ENCODE assay signal across 31 mouse cellular contexts in genomic region chr3:44819376-44819775, GRCm38 (mm10).
"Had no signal": no experiment of that assay in that cellular context is flagged by ENCODE, and none has a peak within 500 bp of the region (broad histone marks: within the 10 kb centered on the region; RNA-seq: fewer than 3 reads in every experiment).

No protein-coding gene starts in this region.

- H3K4me3 ChIP-seq: heart, embryonic 10.5 days; heart, embryonic 12.5 days; heart, embryonic 13.5 days; heart, embryonic 15.5 days; hindbrain, embryonic 10.5 days; hindbrain, embryonic 13.5 days; hindbrain, embryonic 15.5 days; kidney, embryonic 15.5 days; layer of hippocampus, adult 2 months; left cerebral cortex, adult 2 months had no signal

- DNase-seq: heart, postnatal 10 days; heart, postnatal 14 days; heart, postnatal 36 days; heart, postnatal 4 days; kidney, adult 11 months; kidney, adult 18-20 months; kidney, adult 2 months; kidney, adult 8-10 months; kidney, adult 9 months; kidney, postnatal 10 days; kidney, postnatal 14 days; kidney, postnatal 25 days; kidney, postnatal 36 days; kidney, postnatal 4 days; layer of hippocampus, adult 9-11 months; layer of hippocampus, postnatal 36 days had no signal

- H3K27me3 ChIP-seq: heart, embryonic 12.5 days; heart, embryonic 13.5 days; heart, embryonic 15.5 days; hindbrain, embryonic 13.5 days; hindbrain, embryonic 15.5 days; kidney, embryonic 15.5 days had no signal

- H3K4me2 ChIP-seq: heart, embryonic 11.5 days; heart, embryonic 12.5 days; heart, embryonic 13.5 days; heart, embryonic 15.5 days; hindbrain, embryonic 13.5 days; hindbrain, embryonic 14.5 days; hindbrain, embryonic 15.5 days; kidney, embryonic 15.5 days had no signal

- H3K4me1 ChIP-seq: heart, embryonic 10.5 days; heart, embryonic 12.5 days; heart, embryonic 13.5 days; heart, embryonic 15.5 days; hindbrain, embryonic 10.5 days; hindbrain, embryonic 13.5 days; hindbrain, embryonic 15.5 days; kidney, embryonic 15.5 days had no signal

- H3K9me3 ChIP-seq: heart, embryonic 10.5 days; heart, embryonic 12.5 days; heart, embryonic 15.5 days; hindbrain, embryonic 10.5 days; hindbrain, embryonic 13.5 days; hindbrain, embryonic 15.5 days; kidney, embryonic 15.5 days had no signal

- H3K36me3 ChIP-seq: heart, embryonic 10.5 days; heart, embryonic 12.5 days; heart, embryonic 13.5 days; heart, embryonic 15.5 days; hindbrain, embryonic 10.5 days; hindbrain, embryonic 13.5 days; hindbrain, embryonic 15.5 days; kidney, embryonic 15.5 days had no signal

- H3K27ac ChIP-seq: heart, embryonic 10.5 days; heart, embryonic 13.5 days; heart, embryonic 15.5 days; hindbrain, embryonic 10.5 days; hindbrain, embryonic 13.5 days; hindbrain, embryonic 14.5 days; hindbrain, embryonic 15.5 days; hindbrain, postnatal 0 days; kidney, embryonic 15.5 days; kidney, postnatal 0 days; layer of hippocampus, adult 2 months; left cerebral cortex, adult 2 months had no signal

- ATAC-seq: hindbrain, postnatal 0 days; inflammation-experienced regulatory T-cells, adult 6 months had no signal

- H3K9ac ChIP-seq: heart, embryonic 12.5 days; heart, embryonic 13.5 days; heart, embryonic 15.5 days; hindbrain, embryonic 13.5 days; hindbrain, embryonic 14.5 days; hindbrain, embryonic 15.5 days; kidney, embryonic 15.5 days had no signal
